Mouse (Mus musculus) urinary bladder, postnatal 14 days (tissue): Measurements from ENCODE around the gene Cdh13.
A peak's percentile ranks its signal among the peaks of the same experiment; 100 is the strongest.

Experiments used
- DNase-seq: peaks from one replicate; pipeline ENCODE4 v3.0.0; 2021; ENCODE audit warnings: low spot score

Gene Cdh13

DNA sequence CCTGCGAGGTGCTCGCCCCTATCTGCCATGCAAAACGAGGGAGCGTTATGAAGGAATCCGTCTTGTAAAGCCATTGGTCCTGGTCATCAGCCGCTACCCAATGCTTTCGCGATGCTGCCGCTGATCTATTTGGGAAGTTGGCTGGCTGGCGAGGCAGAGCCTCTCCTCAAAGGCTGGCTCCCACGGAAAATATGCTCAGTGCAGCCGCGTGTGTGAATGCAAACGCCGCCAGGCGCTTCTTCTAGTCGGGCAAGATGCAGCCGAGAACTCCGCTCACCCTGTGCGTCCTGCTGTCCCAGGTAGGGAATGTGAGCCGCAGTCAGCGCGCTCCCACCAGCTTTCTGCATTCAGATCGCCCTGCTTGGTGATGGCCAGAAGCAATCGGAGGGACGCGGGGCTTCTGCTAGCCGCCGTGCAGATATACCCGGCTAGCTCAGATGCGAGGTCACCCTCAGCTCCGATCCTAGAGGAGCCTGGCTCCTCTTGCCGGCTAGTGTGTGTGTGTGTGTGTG is at the start of gene Cdh13:
Gene Cdh13 (plus strand): TSS at position 134 of the 512 bp plus-strand sequence.
- peak; percentile 13 for DNase-seq

DNA sequence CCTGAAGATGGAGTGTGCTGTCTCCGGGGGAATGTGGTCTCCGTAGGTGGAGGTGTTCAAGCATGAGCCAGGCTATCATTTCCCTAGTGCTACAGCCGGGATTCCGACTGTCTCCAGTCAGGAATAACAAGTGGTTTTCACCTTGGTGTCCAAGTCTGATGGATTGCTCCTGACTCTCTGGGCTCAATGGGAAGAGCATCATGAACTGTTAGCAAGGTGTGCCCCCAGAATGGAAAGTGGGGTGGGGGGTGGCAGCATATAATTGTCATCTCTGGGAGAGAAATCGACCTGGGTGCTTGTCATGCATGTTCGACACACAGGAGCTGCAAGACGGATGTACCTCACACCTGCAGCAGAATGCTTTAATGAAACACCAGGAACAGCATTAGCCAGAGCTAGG is 47.9 kb upstream of the Cdh13 start:
- no peak for DNase-seq

DNA sequence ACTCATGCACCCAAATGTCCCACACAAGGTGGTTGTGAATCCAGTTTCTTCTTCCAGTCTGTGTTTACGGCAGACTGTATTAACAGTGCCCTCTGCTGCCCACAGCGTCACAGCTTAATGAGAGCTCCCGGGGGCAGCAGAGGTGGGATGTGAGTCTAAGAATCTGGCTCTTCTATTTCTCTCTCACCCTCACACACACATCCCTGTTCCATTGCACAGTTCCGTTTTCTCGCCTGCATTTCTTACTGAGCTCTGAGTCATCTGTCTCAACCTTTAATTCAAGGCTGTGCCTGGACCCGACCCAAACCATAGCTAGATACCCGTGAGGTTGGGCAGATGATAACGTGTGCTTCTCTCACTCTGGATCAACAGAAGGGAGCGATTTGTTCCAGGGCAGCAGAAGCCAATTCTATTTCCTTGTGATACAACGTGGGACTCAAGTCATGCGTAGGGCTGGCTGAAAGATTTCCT is 46.3 kb upstream of the Cdh13 start:
- DNase-seq: no peak

DNA sequence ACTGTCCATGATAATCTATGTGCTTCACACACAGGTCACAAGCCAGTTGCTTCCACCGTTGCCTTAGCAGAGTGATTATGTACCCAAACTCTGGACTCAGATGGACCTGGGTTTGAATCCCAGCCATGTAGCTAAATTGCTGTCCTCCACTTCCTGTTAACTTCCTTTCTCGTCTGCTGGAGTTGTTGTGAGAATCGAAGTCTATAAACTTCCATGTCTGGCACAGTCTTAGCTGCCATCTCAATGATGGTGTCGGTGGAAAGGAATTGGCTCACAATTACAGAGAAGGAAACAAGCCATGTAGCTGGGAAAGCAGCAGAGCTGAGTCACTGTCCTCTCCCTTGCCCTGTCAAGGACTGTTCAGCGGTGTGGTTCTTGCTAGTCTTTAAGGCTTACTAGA is 45.4 kb upstream of the Cdh13 start:
- DNase-seq: no peak

DNA sequence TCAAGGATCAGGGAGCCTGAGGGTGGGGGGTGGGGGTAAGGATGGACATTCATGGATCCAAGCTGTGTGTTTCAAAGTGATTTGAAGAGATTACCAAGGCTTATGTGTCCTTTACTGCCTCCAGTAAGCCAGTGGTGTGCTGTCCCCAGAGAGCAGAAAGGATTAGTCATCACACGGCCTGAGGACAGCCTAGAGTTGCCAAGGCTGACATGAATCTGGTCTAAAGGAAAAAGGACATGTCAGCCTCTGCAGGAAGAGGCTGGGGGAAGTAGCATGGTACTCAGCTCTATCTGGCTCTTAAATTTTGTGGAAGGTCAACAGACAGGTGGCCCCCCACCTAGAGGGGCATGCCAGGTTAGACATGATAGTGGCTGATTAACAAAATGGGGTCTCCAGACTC is 44.3 kb upstream of the Cdh13 start:
- no peak for DNase-seq

DNA sequence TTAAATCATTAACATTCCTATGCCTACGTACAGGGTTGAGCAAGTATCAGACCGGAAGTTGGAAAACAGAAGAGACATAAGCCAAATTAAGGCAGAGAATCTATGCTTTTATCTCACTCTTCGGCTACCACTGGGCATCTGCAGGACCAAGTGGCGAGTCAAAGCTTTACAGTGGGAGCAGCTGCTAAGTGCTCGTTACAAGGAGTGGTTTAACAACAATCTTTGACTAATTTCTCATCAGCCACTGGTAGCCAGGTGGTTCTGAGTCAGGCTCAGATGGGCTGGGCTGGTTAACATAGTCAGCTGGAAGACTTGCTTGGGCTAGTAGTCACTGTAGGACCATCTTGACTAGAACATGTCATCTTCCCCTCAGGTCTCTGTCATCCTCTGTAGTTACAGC is 34.2 kb upstream of the Cdh13 start:
- no peak for DNase-seq

DNA sequence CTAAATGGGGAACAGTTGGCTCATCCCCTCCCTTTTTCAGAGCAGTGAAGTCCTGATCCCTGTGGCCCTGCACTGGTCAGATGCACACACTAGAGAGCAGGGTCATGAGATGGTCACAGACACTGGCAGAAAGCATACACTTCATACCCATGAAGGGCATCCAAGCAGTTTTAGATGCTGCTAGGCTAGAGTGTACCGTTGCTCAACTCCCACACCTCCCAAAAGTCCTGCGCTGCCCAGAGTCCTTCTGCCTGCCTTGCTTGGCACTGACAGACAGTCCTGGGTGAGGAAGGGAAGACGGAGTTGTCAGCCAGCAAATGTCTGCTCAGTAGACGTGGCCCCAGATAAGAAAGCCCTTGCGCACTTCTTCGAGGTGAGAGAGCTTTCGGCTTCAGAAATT is 33.6 kb upstream of the Cdh13 start:
- no peak for DNase-seq

DNA sequence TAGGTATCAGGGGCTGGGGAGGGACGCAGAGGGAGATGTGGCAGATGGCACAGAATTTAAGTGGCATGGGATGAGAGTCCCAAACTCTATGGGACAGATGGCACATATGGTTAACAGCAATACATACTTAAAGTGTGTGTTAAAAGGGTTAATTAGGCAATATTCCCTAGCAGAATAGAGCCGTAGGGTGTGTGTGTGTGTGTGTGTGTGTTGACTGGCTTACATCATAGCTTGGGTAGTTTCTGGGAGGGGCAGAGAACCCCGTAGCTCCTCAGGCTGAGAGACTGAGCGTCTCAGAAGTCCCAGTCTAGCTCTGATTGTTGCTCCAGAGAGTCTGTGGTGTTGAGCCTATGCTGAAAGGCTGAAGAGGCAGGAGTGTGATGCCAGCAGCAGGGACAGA is 20.4 kb upstream of the Cdh13 start:
- DNase-seq: no peak

DNA sequence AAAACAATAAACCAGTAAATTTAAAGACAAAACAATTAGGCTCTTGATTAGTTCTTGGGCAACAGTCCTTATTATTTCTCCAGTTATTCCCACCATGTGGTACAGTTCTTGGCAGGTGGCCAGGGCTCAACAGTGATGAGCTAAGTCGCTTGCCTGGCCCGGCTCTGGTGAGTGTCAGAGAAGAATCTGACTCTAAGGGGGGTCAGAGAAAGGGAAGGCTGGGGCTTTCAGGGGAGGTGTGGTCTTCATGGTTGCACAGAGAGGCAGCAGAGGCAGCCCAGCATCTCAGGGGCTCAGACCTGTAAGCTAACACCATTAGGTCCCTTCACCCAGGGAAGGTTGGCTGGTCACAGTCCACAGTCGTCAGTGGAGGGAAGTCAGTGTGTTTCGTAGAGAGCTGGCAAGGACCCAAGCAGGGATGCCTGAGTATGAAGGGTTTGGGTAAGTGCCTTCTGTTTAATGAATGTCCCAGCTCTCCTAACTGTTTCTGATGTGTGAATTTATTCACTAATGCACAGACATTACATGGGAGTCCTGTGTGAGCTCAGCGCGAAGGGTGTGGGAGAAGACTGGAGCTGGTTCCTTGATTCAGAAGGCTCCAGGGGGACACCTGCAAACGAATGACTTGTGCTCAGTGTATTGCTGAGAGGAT is 12.7 kb upstream of the Cdh13 start:
- peak; percentile 12 for DNase-seq

DNA sequence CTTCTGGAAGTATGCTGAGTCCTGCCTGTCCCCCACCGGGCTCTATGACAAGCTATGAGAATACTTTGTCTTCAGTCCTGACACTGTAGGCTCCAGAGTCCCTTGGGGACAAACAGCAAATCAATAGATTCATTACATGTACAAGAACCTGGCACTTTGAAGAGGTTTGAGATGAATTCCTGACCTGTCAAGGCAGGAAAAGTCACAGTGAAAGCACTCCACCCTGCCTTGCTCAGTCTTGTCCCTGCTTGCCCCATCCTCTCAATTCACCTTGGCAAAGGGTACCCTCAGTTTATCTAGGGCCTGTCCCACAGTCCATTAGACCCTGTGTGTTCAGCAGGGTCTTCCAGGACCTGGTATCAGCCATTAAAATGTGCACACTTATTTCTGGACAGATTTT is 11.0 kb upstream of the Cdh13 start:
- no peak for DNase-seq

DNA sequence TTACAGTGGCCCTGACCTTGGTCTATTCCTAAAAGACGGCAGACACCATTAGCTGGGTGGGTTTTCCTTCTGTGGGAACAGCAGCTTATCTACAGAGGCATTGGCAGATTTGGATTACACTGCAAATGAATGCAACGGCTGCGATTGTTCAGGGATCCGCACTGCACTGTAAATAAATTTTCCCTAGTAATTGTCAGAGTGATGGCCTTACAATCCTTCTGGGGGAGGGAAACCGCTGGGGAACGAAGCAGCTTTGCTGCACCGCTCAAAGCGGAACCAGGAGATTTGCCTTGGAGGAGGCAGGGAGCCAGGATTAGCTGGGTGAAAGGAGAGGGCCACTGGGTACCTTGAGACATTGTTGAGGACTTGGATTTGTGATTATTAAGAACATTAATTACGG is 9.3 kb upstream of the Cdh13 start:
- no peak for DNase-seq

DNA sequence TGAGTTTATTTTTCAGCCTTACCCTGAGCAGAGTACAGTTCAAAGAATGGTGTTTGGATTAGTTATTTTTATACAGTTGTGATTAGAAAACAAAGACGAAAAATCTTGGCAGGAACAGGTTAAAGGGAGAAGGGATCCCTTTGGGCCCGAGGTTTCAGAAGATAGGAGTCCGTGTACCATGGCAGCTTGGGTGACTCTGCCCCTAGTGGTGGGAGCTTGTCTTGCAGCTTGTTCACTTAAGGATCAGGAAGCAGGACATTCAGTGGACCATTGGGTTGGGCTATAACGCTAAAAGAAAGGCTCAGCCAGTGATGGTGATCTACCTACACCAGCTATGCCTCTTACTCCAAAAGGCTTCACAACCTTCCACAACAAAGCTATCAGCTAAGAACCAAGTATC is 8.8 kb upstream of the Cdh13 start:
- peak; percentile 76 for DNase-seq

DNA sequence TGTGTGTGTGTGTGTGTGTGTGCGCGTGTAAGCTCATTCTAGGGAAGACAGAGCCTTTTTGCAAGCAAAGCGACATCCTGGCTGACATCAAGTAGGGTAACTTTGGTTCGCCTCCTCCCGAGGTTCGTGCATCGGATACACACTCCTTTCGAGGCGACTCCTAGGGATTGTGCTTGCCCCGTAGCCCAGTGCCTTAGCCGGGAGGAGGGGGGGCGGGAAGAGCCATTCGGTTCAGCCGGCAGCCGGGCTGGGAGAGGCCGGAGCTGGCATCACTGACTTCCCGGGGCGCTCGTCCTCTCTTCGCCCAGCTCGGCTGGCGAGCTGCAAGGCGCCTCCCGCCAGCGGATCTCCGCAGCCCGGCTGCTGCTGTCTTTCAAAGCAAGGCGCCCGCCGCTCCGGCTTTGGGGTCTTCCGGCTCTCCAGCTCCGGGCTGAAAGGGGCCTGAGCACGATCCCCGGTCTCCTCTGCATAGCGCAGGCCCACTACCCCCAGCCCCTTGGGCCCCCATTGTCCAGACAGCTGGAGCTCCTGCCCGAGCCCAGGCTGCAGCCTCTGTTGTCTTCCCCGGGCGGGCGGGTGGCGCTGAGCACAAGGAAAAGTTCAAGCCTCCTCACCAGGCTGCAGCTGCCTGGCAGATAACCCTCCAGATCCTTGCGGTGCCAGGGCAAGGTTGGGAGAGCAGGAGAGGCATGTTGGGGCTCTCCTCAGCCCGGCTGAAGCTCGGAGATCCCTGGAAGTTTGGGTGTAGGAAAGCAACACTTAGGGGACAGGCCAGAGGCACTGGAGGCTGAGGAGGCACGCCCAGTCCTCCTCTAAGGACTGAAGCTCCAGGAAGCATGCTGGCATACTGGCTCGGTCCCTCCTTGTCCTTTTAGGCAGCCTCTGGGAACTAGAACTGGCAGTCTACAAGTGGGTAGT is 838 bp downstream of the Cdh13 start:
- no peak for DNase-seq

DNA sequence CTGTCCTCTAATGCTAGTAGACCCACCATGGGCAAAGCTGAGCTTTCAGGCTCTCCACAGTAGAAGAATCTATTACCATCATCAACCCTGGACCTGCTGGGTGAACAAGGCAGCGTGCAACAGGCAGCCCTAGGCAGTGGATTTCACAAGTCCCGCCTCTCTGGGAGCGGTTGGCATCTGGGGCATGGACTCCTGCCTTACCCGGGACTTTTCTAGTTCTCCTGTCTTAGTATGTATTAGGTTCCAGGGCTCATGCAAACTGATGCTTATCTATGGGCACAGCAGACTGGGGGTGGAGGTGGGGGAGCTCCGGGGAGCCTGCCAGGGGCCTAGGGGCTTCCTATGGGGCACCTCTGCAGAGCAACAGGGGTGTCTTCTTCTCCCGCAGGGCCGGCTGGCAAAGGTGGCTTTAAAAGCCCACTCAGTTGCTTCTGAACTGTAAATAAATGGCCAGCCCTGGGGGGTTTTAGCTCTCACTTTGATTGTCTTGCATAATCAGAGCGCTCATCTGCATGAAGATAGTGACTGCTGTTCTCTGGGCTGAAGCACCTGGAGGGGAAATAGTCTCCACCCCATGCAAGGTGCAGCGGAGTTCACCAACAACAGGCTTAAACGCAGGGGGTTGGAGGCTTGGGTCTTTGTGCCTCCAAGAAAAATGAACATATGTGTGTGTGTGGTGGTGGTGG is 2.2 kb downstream of the Cdh13 start:
- DNase-seq: peak; percentile 17

DNA sequence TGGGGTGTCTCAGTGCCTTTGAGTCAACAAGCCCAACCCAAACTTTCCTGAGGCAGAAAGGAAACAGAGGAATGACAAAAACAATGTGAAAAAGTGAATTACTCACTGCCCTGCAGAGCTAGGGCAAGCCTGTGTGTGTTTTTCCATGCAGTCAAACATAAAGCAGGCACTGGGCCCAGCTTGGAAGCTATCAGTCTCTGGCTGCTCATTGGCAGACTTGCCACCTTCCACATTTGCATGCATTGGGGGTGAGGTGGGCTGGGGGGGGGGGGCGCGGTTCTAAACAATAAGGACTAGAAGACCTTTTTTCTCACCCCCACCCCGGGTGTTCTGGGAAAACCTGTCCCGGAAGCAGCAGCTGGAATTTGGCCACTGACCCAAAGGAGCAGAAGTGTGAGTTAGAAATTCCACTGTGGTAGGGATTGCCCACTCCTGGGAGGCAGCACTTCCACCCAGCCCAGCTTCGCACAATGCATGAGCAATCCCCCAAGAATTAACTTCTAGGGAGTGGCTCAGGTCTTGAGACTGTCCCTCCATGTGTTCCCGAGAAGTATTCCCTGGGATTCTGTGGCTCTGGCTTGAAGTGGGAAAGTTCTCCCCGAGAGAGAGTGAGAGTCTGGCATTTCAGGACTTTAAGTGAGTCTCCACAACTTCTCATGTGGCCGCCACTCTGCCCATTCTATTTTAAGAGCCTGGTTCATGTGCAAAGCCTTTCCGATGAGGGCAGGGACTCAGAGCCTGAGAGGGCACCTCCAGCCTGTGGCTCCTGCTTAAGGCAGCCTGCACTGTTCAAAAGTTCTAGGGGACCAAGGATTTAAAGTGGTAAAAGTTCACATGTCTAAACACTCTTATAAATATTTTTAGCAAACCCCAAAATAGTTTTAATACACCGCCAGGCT is 3.0 kb downstream of the Cdh13 start:
- peak; percentile 13 for DNase-seq

DNA sequence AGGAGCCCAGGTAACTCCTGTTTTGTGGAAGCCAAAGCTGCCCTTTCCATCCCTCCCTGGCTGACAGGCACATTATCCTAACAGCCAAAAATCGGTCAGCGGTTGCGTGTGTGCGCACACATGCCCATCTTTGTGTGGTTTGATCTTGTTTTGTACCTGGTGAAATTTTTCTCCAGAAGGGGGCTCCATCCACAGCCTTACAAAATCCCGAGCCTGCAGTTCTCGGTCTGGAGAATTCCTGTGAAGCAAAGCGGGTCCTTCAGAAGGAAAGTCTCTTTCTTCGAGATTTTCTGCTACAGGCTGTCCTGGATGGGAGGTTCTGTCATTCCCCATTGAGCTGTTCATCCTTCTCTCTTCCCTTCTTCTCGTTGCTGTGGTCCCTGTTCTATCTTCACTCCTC is 4.0 kb downstream of the Cdh13 start:
- no peak for DNase-seq

DNA sequence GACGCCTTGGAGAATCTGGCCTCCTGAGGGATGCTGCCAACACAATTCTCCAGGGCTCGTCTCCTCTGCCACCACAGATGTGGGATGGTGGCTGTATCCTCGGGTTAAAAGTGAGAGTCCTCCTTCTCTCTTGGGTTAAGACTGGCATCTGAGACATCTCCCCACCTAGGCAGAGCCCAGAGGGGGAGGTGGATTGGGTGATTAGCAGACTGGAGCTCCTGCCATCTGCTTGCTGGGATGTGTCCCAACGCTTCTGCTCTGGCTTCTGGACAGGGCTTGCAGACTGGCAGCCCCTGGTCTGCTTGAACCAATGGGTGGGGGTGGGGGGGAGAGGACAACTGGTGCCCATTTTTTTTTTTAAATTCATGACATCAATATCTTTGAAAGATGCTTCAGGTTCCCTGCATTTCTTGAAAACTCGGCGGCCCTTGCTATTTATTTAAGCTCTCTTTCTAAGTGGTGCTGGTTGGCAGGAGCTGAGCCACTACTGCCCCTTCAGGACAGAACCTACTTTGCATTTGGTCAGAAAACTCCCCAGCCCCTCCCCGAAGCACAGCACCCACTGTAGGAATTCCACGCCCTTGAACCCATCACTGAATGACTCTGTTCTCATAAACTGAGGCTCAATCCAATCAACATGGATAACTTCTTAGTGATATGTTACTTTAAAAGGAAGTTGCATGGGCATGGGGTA is 4.9 kb downstream of the Cdh13 start:
- no peak for DNase-seq

DNA sequence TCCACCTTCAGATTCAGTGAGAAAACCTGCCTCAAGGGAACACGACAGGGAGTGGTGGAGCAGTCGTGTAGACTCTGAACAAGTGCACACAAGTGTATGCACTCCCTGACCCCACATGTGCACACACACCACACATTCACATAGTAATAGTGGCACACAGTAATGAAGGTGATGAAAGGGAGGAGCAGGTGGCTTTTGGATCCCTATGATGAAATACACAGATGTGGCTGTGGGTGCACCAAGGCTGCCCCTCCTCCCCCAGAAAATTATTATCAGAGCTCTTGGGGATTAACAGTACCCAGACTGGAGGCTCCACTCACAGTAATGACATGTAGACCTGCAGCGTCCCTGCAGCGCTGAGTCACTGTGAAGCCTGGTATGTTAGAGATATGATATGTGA is 5.6 kb downstream of the Cdh13 start:
- DNase-seq: no peak

DNA sequence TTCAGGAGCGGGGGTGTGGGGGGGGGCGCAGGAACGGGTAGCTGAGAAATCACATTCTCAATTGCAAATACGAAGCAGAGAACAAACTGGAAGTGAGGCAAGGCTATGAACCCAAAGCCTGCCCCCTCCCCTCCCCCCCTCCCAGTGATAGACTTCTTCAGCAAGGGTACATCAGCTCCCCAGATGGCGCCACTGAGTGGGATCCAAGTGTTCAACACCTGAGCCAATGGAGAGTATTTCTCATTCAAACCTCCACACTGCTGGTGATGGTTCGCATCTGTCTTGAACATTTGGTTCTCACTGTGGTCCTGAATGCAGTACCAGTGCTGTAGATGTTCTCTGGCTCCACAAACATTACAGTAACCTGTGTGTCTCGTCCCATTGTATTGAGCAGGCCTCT is 6.0 kb downstream of the Cdh13 start:
- DNase-seq: no peak

DNA sequence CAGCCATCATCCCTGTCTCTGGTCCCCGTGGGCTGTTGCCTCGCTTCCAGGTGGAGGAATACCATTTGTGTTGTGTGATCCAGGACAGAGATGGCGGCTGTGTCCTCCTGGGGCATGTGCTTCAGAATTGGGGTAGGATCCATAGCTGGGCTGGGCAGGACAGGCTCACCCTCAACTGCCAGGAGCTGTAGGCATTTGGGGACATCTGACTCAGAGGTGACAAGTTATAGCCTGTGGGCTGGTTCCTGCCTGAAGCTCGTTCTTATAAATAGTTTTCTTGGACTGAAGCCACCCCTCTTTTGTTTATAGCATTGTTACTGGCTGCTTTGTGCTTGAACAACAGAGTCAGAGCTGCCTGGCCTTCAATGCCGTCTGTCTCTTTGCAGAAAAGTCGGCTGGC is 6.7 kb downstream of the Cdh13 start:
- DNase-seq: peak; percentile 18

DNA sequence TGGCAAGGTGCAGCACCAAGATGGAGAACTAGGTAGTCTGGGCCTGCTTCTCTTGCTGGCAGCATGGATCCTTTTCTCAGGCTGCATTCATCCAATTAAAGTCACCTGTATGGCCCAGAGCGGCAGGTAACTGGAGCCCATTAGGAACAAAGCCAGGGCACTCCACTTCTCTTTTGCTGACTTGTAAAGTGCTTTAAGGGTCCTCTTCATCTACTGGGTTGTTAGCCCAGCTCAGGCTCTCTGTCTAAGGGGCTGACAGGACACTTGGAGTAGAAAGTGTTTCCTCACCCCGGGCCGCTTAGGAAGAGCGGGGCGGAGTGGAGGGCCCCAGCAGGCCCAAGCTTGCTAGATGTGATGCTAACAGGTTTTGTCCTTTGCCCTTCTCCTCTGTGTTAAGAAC is 12.9 kb downstream of the Cdh13 start:
- no peak for DNase-seq
